Mouse (Mus musculus) thymus, adult 2 months (tissue): Measurements from ENCODE around the gene Dmrtc1b.

ENCODE experiments used
- CTCF ChIP-seq: fragments of 200-500 bp; IDR thresholded peaks from 2 replicates; pipeline ENCODE4 v1.5.1; 2012; ENCODE audit warnings: mild to moderate bottlenecking, control low read depth, low read length, moderate library complexity, borderline replicate concordance; ENCODE audit not compliant: control insufficient read depth, poor library complexity, insufficient read depth; ENCODE audit errors: extremely low read depth
- POLR2A ChIP-seq: fragments of 200-500 bp; IDR thresholded peaks from 2 replicates; pipeline ENCODE4 v1.6.1; 2012; ENCODE audit warnings: mild to moderate bottlenecking, low read length, control low read depth, moderate library complexity; ENCODE audit not compliant: control insufficient read depth, poor library complexity, insufficient read depth; ENCODE audit errors: extremely low read depth

DNA sequence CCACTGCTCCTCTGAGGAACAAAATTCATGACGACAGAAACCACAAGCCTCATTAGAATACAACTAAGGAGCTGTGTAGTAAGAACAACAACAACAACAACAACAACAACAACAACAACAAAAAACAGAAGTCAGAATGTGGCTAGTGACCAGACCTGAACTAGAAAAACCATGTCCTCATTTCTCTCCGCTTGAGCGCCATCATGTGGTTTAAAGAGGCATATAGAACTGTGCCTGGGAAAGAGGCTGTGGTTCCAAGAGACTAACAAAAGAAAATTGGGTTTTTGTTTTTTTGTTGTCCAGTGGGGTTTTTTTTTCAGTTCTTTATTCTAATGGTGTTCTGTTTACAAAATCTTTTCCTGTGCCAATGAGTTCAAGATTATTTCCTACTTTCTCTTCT, 47.0 kb upstream of the Dmrtc1b start:
- TF ChIP-seq POLR2A (no peak), CTCF (no peak)
